Mouse (Mus musculus) kidney, adult 18-20 months (tissue): ENCODE results near the gene Pygo1.
A peak's percentile ranks its signal among the peaks of the same experiment; 100 is the strongest.

Source experiments
- DNase-seq: peaks from one replicate; pipeline ENCODE4 v3.0.0; 2021

Pygo1 gene

DNA sequence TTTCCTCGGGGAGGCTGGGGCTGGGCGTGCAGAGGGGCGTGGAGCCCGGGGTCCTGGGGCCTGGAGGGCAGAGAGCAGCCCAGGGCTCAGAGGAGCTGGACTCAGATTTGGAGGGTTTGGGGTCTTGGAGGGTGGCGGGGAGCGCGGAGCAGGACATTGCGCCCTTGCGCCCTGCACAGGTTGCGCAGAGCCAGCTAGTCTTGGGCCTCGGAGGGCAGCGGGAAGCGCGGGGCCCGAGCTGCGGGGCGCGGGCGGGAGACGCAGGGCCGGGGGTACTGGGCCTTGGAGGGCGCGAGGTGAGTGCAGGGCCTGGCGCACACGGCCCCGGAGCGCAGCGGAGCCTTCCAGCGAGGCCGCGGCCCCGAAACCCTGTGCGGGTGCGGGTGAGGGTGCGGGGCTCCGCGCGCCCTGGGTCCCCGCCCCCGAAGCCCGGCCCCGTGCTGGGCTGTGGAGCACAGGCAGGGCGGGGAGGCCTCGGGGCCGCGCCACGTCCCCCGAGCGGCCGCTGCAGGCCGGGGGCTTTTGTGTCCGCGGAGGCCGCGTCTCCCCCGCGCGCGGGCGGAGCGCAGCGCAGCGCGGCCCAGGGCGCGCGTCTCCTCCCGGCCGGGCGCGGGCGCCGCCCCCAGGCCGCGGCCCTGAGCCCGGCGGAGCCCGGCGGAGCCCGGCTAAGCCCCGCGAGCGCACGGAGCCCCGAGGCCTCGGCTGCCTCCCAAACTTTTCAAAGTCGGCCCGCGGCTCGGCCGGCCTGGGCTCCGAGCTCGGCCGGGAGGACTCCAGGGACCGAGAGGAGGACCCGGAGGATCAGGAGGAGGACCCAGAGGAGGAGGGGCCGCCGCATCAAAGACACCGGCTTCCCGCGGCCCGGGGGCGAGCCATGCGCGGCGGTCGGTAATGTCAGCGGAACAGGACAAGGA, at the start of gene Pygo1:
Gene Pygo1 (plus strand): TSS at position 625 of the 914 bp plus-strand sequence.
- peak; percentile 14 for DNase-seq

DNA sequence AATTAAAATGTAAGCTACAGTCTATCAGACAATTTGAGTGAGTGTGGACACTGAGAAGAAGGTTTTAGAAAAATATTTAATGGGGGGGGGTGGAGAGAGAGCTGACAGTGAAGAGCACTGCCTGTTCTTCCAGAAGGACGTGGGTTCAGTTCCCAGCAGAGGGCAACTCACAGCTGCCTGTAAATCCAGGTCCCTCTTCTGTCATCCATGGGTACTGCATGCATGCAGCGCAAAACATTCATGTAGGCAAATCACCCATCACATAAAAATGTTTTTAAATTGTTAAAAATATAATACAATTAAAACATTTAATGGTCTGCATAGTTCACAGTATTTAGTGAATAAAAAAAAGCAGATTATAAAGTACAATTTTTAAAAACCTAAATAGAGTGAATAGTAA, 49.6 kb upstream of the Pygo1 start:
- no peak for DNase-seq

DNA sequence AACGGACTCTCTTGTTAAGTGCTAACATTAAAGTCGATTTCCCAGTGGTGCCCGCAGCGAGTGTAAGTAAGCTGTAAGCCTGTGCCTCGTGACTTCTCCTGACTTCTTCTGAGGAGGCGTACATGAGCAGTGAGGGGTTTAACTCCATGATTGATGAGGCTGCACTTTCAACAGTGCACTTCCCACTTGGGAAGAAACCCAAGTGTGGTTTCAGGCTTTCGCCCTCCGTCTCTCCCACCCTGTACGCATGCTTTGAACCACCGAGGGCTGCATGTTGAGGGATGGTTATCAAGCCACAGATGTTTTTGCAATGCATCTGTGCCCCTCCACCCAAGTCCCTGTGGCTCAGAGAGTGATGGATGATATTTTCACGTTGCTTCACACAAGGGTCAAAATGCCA, 47.5 kb upstream of the Pygo1 start:
- no peak for DNase-seq

DNA sequence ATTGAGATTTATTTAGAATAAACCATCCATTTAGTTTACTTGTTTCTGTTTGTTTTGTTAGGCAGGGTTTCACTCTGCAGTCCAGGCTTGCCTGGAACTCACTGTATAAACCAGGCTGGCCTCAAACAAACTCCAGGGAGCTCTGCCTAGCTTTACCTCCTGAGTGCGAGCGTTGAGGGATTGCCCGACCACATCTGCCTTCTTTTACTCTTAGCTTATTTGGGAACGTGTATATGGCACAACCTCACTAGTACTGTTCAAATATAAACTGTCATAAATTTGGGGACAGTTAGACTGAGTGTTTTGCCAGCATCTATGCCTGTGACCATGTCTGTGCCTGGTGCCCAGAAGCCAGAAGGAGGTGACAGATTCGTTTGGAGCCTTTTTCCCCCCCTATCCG, 46.8 kb upstream of the Pygo1 start:
- no peak for DNase-seq

DNA sequence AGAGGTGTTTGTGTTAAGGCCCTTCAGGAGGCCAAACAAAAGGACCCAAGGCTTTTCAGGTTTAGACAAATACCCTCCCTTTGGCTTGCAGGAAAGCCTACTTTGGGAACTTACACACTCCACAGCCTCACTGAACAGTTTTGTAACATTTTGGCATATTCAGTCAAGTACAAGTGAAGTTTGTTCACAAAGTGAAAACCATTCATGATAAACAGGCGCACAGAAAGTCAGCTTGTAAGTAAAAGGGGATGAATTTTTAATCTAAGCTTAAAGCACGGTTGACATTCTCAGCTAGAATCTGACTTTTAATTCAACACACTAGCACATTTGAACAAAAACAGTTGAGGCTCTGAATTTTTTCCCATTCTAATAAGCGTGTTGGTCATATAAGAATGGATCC, 45.8 kb upstream of the Pygo1 start:
- DNase-seq = no peak

DNA sequence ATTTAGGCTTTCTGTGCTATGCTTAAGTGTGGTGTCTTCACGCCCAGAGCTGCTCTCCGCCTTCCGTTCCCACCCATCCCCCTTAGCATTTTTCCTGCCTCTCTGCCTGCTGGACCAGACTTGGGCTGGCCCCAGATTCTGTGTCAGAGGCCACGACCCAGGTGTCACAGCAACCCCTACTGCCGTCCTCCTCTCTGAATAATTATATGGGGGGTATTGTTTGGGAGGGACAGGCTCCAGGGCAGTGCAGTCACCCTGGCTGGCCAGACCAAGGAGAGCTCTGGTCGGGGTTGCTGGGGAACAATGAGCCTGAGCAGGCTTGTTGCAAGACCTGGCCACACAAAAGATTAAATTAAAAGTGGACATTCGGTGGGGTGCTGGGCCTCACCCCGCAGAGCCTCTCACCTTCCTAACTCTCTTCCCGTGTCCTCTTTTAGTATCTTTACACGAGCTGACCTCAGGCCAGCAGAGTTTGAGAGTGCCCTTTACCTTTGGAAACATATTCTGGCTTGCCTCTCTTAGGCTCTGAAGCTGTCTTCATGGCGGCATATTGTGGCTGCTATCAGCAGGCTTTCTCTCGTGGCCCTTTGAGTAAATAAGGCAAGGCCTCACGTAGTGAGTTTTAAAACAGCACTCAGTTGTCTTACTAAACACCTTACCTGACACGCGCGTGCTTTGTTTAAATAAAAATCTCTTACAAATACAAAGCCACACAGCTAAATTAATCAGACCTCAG, 45.1 kb upstream of the Pygo1 start:
- DNase-seq = no peak

DNA sequence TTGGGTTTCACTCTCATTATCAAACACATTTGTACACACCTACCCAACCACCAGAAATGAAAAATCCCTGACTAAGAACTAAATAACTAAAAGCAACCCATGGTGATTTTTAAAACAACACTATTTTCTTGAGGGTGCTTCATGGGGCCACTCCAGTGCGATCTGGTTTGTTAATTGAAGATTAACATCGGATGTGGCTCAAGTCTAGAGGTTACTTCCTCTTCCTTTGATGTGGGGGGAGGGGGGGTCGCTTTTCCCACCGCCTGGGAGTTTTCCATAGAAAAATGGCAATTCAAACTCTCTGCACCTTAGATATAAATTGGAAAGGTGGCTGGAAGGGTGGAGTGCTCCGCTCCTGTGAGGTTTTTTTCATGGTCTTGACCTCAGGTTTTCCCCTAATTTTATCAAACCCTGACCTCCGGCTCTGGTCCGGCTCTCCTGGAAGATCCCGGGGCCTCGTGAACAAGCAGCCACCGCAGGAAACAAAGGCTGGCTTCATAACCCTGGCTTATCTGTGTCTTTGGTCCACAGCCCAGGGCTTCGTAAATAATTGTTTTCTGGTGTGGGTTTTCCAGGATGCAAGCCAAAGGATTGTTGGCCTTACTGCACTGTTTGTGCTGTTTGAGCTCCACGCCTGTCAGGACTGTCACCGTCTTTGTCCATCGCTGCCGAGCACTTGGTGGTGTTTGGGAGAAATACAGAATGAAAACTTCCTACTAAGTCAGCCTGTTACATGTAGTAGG, 44.2 kb upstream of the Pygo1 start:
- DNase-seq = peak; percentile 57

DNA sequence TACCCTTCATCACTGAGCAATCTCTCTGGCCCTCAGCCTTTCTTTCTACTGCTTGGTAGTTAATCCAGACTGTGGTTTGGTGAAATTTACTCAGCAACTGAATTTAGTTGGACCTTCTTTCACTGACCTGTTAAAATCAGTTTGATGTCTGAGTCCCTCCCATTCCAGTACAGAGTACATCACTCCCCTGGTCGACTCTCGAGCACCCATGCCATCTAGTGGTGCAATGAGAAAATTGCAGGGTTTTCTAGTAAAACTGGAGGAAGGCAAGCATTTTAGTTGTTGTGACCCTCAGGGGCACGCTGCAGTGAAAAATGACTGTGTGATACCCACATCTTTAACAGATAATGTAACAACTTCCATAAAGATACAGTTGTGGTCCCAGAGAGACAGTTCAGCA, 41.5 kb upstream of the Pygo1 start:
- peak; percentile 29 for DNase-seq

DNA sequence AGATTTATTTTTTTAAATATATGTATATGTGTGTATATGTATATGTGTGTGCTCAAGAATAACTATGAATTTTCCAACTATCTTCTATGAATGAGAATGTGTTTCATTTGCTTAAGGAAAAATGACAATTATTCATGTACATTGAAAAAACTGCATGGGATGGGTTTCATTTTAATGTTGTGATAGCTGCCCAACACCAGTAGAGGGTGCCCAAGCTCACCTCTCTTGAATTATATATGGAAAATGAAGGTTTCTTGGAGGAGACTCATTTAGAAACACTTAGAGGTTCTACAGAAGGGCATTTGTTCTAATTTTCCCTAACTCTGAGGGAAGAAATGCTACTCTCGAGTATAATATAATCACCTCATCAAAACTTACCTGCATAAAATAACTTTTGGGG, 35.7 kb upstream of the Pygo1 start:
- no peak for DNase-seq

DNA sequence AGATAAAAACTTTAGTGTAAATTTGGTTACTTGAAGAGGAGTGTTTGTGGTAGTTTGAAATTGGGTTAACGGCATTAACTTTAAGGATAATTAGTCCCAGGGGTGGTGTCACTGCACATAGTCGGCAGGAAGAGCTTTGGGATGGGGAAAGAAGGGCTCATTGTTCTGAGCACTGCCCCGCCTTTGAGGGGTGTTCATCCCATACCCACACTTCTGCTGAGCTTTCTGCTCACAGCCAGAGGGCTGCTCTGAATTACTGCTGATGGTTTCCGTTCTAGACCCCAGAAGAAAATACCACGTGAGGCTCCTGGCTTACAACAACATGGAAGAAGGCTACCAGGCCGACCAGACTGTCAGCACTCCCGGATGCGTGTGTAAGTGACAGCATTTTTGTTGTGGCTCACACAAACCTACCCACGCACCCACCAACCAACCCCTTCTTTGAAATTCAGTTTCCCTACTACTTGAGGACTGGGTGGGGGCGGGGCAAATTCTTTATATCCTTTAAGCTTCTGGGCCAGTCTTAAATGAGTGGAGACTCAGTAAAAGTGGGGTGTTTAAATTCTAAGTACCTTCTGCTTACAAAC, 34.9 kb upstream of the Pygo1 start:
- no peak for DNase-seq

DNA sequence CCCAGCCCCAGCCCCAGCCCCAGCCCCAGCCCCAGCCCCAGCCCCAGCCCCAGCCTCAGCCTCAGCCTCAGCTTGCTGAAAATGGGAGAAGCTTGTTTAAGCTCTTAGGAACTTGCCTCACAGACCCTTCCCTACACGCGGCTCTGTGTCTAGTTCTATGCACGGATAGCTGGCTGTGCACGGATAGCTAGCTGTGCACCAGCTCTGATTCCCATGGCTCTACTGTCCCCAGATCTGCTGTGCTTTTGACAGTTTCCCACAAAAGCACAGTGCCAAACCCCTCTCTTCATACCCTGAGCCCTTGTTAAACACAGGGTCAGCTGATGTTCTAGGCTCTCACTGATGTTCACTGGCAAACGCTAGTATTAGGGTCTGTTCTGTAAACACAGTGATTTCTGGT, 32.7 kb upstream of the Pygo1 start:
- DNase-seq = no peak

DNA sequence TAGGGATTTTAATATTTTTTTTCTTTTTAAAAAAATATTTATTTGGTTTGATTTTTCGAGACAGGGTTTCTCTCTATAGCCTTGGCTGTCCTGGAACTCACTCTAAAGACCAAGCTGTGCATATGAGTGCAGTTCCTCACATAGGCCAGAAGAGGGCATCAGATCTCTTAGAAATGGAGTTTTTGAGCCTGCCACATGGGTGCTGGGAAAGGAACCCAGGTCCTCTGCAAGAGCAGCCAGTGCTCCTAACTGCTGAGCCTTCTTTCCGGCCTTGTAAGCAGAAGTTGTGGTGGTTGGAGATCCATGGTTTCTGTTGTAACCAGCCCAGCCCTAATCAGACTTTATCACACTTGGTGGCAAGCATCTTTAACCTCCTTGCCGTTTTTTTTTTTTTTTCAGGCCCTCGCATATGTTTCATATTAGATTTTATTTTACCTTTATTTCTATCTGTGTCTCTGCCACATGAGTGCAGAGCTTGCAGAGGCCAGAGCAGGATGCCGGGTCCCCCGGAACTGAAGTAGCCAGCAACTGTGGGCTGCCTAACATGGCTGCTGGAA, 30.6 kb upstream of the Pygo1 start:
- DNase-seq = no peak

DNA sequence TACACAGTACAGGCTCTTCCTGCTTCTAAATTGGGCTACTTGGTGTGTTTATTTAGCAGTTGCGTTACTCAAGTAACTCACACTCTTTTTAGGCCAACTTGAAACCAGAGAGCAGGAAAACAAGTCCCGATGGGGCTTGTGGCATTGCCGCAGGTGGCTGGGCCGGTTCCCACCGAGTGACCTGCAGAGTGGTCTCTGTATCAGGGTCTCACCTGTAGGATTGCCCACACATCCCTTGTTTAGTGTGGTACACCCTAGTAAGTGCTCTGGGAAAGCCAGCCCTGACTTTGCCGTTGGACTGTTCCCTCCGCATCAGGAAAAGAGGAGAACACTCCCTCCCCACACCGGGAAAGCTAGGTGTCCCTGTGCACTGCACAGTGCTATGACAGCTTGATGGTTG, 23.4 kb upstream of the Pygo1 start:
- no peak for DNase-seq

DNA sequence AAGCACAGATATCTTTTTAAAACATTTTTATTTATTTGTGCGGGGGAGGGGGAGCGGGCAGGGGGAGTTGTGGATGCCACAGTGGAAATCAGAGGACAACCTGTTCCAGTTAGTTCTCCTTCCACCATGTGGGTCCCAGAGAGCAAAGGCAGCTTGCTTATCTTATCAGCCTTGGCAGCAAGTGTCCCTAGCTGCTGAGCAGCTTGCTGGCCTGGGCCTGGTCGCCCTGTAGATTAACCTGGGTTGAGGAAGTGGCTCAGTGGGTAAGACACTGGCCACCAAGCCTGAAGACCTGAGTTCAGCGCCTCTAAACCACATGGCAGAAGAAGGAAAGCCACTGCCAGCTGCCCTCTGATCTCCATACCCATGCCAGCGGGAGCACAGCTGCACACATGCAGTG, 22.8 kb upstream of the Pygo1 start:
- no peak for DNase-seq

DNA sequence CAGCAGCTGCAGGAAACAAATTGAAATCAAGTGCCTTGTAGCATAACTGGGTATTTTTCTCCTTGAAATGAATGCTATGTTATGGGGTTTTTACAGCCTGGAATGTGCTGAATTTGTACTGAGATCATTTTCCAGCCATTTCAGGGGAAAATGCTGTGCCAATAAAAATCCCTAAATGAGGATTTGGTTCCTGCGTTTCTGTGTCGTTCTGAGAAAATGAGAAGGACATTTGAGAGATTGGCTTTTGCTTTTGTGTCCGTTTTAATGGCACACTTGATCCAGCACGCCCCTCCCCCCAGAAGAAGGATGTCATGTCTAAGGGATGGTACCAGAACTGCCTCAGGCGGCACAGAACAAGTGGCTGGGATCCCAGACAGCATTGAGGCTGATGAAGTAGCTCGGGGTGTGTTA, 18.7 kb upstream of the Pygo1 start:
- DNase-seq = no peak

DNA sequence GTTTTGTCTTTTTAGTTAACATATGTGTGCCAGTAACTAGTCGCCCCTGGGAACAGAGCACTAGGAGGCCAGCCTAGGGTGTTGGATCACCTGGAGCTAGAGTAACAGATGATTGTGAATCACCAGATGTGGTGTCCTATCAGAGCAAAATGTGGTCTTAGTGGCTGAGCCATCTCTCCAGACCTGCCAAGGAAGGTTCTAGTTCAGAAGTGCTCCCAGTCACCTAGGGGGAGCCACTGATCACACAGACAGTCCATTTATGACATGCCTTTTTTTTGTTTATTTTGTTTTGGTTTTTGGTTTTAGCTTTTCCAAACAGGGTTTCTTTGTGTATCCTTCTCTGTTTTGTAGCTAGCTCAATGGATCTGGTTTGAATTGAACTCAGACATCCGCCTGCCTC, 14.1 kb upstream of the Pygo1 start:
- no peak for DNase-seq

DNA sequence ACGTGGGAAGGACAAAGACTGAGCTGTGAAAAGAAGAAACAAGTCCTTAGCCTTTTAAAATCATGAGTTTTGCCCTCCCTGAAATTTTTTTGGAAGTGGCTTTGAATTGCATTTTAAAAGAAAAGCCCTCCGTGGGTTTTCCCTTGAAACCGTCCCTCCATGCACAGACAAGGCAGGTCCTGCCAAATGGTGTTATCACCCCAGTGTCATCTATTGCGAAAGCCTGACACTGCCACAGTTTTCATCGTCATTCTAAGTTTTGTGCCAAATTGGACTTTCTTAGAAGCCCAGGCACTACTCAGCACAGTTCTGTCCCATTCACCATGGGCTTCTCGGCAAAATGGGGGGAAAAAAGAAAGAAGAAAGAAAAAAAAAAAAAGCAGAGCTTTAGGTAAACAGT, 11.9 kb upstream of the Pygo1 start:
- no peak for DNase-seq

DNA sequence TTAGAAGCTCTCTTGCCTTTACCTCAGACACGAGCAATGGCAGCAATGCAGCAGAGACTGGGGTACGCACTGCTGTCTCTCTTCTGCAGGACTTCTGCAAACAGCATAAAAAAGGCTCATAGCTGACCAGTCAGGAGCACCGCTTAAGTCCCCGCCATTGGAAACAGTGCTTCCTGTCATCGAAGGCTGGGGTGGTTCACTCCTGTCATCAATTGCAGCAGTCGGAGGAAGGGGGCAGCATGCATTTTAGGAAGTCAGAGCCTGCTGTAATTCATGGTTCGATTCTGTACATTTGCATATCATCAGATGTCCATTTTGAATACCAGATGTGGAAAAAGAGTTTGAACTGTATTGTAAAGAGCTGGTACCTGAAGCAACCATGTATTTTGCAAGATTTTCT, 9.7 kb upstream of the Pygo1 start:
- no peak for DNase-seq

DNA sequence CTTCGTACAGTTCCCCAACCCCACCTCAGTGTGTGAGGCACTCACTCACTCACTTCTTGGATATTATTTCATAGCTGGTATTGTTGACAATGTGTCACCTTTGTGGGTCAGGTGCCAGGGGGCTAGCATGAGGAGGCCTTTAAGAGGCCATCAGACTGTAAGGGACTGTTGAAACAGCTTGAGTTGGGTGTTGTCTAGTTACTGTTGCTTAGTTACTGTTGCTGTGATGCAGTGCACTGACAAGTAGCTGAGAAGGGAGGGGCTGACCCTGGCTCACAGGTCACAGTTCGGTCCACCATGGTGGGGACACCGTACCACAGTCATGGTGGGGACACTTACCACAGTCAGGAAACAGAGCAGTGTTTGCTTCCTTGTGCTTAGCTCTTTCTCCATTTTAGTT, 2.4 kb upstream of the Pygo1 start:
- DNase-seq = no peak

DNA sequence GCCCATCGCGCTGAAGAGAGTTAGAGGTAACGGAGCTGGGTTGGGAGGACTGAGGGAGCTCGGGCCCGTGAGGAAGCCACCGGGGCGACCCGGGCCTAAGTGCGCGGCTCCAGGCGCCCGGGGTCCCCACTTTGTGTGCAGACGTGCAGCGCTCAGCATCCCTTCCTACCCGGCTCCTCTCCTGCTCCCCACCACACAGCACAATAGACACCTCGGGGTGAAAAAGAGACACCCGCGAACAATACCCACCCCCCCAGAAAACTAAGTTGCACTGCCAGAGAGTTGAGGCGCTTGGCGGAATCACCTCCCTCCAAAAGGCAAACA, 452 bp downstream of the Pygo1 start:
- no peak for DNase-seq

DNA sequence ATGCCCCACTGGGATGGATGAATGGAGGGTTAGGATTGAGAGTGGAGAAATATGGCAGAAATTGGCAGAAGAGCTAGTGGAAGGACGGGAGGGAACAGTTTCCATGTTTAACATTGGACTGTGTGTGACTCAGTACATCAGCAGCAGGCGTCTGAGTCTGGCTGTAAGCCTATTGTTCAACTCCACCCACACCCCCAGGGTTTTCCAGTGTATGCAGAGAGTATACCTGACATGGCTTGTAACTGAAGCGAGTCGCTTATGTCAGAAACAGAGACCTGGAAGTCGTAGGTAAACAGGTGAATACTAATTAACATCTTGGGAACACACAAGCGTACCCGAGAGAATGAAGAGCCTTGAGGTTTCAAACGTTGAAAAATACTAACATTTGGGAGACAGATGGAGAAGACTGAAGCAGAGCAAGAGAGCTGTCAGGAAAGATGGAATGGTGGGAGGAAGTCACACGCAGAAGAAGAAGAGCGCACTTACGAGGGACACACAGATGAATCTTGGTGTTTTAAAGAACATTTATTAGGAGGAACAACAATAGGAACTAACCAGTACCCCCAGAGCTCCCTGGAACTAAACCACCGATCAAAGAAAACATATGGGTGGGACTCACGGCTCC, 5.8 kb downstream of the Pygo1 start:
- DNase-seq = no peak

DNA sequence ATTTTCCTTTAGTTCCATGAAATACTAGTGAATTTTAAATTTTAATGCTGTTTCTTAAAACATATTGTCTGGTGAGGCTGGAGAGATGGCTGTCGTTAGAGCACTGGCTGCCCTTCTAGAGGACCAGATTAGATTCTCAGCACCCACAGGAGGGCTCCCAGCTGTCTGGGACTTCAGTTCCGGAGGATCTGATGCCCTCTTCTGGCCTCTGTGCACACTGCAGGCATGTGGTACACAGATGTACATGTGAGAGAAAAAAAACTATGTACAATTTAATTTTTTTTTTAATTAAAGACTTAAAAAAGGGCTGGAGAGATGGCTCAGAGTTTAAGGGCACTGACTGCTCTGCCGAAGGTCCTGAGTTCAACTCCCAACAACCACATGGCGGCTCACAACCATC, 9.9 kb downstream of the Pygo1 start:
- no peak for DNase-seq

DNA sequence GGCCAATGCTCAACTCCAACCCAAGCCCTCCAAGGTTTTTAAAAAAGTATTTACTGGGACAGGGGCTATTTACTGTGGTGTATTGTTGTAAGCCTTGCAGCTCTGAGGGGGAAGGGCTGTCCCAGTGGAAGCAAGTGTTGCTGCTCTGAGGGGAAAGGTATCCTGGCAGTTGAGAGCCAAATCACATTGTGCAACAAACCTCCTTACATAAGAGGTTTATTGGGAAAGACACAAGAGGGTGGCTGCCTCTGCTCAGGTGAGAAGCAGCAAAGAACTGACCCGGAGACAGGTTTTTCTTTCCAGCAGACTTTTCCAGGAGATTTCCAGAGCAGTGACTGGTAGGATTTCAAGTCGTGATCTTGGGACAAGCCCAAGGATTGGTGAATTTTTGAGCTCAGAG, 10.9 kb downstream of the Pygo1 start:
- no peak for DNase-seq
